Mouse (Mus musculus): ENCODE results near the gene Rbfox3. TPM values are rescaled to one million over a fixed set of nuclear protein-coding genes. Genes with fewer than 3 reads are reported as not detected.

Gene Rbfox3
- polyA plus RNA-seq, 1 experiment from 2014 or later, result 12.6 TPM

- 10% methylated on average over 5 of the region's 5 CpGs for WGBS
- no peak overlapping the region for H3K9ac ChIP-seq (ENCODE audit: low read depth, low read length)
- peak; percentile 50 for DNase-seq (ENCODE audit: low spot score)
- no peaks in the 10 kb centered on the region for H3K9me3 ChIP-seq (ENCODE audit: control insufficient read depth, low read length)
- no peaks in the 10 kb centered on the region for H3K4me1 ChIP-seq (replicated peaks; ENCODE audit: control insufficient read depth, insufficient read depth, low read length)
- no peak for ATAC-seq (ENCODE audit: low FRiP score)
- H3K27me3 ChIP-seq (ENCODE audit: control insufficient read depth, insufficient read depth, low read length), result no peaks in the 10 kb centered on the region
- H3K4me2 ChIP-seq (replicated peaks; ENCODE audit: low read depth, low read length), result no peak overlapping the region
- H3K4me3 ChIP-seq (ENCODE audit: low read depth, low read length), result no peak overlapping the region
- no peak overlapping the region for H3K27ac ChIP-seq (ENCODE audit: low read depth, low read length)
- H3K36me3 ChIP-seq (ENCODE audit: control insufficient read depth, insufficient read depth, low read length), result no peaks in the 10 kb centered on the region
Measured at GRCm38 (mm10) chr11:118927081-118927480, 15.7 kb upstream of the Rbfox3 start.

GRCm38 (mm10) chr11:118921852-118922251 lies 10.5 kb upstream of the Rbfox3 start:
- H3K4me2 ChIP-seq (replicated peaks; ENCODE audit: low read depth, low read length), result no peak overlapping the region
- WGBS, result 76% methylated on average over 6 of the region's 6 CpGs
- no peak overlapping the region for H3K9ac ChIP-seq (ENCODE audit: low read depth, low read length)
- H3K9me3 ChIP-seq (ENCODE audit: control insufficient read depth, low read length), result no peaks in the 10 kb centered on the region
- no peaks in the 10 kb centered on the region for H3K27me3 ChIP-seq (ENCODE audit: control insufficient read depth, insufficient read depth, low read length)
- no peaks in the 10 kb centered on the region; the same call in none of the 2 replicates for H3K4me1 ChIP-seq (replicated peaks; ENCODE audit: control insufficient read depth, insufficient read depth, low read length)
- no peak overlapping the region for H3K27ac ChIP-seq (ENCODE audit: low read depth, low read length)
- ATAC-seq (ENCODE audit: low FRiP score) (no peak), DNase-seq (ENCODE audit: low spot score) (no peak)
- H3K36me3 ChIP-seq (ENCODE audit: control insufficient read depth, insufficient read depth, low read length), result no peaks in the 10 kb centered on the region
- no peak overlapping the region for H3K4me3 ChIP-seq (ENCODE audit: low read depth, low read length)

- ATAC-seq (ENCODE audit: low FRiP score), result peak; percentile 47; the same call in 1 of the 2 replicates
- WGBS, result 13% methylated on average over 15 of the region's 15 CpGs
- Histone ChIP-seq H3K9me3 (ENCODE audit: control insufficient read depth, low read length) (no peaks in the 10 kb centered on the region), H3K36me3 (ENCODE audit: control insufficient read depth, insufficient read depth, low read length) (no peaks in the 10 kb centered on the region), H3K27ac (ENCODE audit: low read depth, low read length) (peak overlapping the region; percentile 75), H3K4me3 (ENCODE audit: low read depth, low read length) (no peak overlapping the region), H3K9ac (ENCODE audit: low read depth, low read length) (peak overlapping the region; percentile 46; the same call in 1 of the 2 replicates), H3K4me1 (replicated peaks; ENCODE audit: control insufficient read depth, insufficient read depth, low read length) (peaks cover 9% of the 10 kb centered on the region), H3K27me3 (ENCODE audit: control insufficient read depth, insufficient read depth, low read length) (no peaks in the 10 kb centered on the region), H3K4me2 (replicated peaks; ENCODE audit: low read depth, low read length) (peak overlapping the region; percentile 26)
- peak; percentile 42 for DNase-seq (ENCODE audit: low spot score)
Measured at GRCm38 (mm10) chr11:118916423-118917030, 5.1 kb upstream of the Rbfox3 start.

- DNase-seq (ENCODE audit: low spot score), result no peak
- H3K4me2 ChIP-seq (replicated peaks; ENCODE audit: low read depth, low read length), result no peak overlapping the region
- 29% methylated on average over 2 of the region's 2 CpGs for WGBS
- H3K4me3 ChIP-seq (ENCODE audit: low read depth, low read length), result no peak overlapping the region
- H3K9me3 ChIP-seq (ENCODE audit: control insufficient read depth, low read length), result no peaks in the 10 kb centered on the region
- H3K9ac ChIP-seq (ENCODE audit: low read depth, low read length), result no peak overlapping the region
- no peaks in the 10 kb centered on the region; the same call in 1 of the 2 replicates for H3K27me3 ChIP-seq (ENCODE audit: control insufficient read depth, insufficient read depth, low read length)
- peak overlapping the region; percentile 75 for H3K27ac ChIP-seq (ENCODE audit: low read depth, low read length)
- 0 out of 2 replicates have a peak, but pooled peaks have one; percentile 37 for ATAC-seq (ENCODE audit: low FRiP score)
- peaks cover 9% of the 10 kb centered on the region for H3K4me1 ChIP-seq (replicated peaks; ENCODE audit: control insufficient read depth, insufficient read depth, low read length)
- H3K36me3 ChIP-seq (ENCODE audit: control insufficient read depth, insufficient read depth, low read length), result no peaks in the 10 kb centered on the region
Measured at GRCm38 (mm10) chr11:118915888-118916287, 4.5 kb upstream of the Rbfox3 start.

- peaks cover 9% of the 10 kb centered on the region for H3K4me1 ChIP-seq (replicated peaks; ENCODE audit: control insufficient read depth, insufficient read depth, low read length)
- H3K4me2 ChIP-seq (replicated peaks; ENCODE audit: low read depth, low read length), result no peak overlapping the region
- H3K9ac ChIP-seq (ENCODE audit: low read depth, low read length), result no peak overlapping the region
- ATAC-seq (ENCODE audit: low FRiP score) (no peak), DNase-seq (ENCODE audit: low spot score) (no peak)
- H3K27ac ChIP-seq (ENCODE audit: low read depth, low read length), result no peak overlapping the region
- H3K4me3 ChIP-seq (ENCODE audit: low read depth, low read length), result no peak overlapping the region
- H3K9me3 ChIP-seq (ENCODE audit: control insufficient read depth, low read length), result no peaks in the 10 kb centered on the region
- H3K27me3 ChIP-seq (ENCODE audit: control insufficient read depth, insufficient read depth, low read length), result peaks cover 15% of the 10 kb centered on the region
- H3K36me3 ChIP-seq (ENCODE audit: control insufficient read depth, insufficient read depth, low read length), result no peaks in the 10 kb centered on the region
- WGBS, result 67% methylated on average over 6 of the region's 6 CpGs
Measured at GRCm38 (mm10) chr11:118912686-118913085, 1.3 kb upstream of the Rbfox3 start.

- H3K36me3 ChIP-seq (ENCODE audit: control insufficient read depth, insufficient read depth, low read length), result no peaks in the 10 kb centered on the region
- no peak overlapping the region for H3K9ac ChIP-seq (ENCODE audit: low read depth, low read length)
- H3K4me3 ChIP-seq (ENCODE audit: low read depth, low read length), result no peak overlapping the region
- peak overlapping the region; percentile 30; the same call in 1 of the 2 replicates for H3K27ac ChIP-seq (ENCODE audit: low read depth, low read length)
- no peaks in the 10 kb centered on the region for H3K9me3 ChIP-seq (ENCODE audit: control insufficient read depth, low read length)
- DNase-seq (ENCODE audit: low spot score) (no peak), ATAC-seq (ENCODE audit: low FRiP score) (no peak)
- peaks cover 30% of the 10 kb centered on the region for H3K27me3 ChIP-seq (ENCODE audit: control insufficient read depth, insufficient read depth, low read length)
- WGBS, result 62% methylated on average over 10 of the region's 10 CpGs
- H3K4me1 ChIP-seq (replicated peaks; ENCODE audit: control insufficient read depth, insufficient read depth, low read length), result peaks cover 9% of the 10 kb centered on the region; the same call in 1 of the 2 replicates
- H3K4me2 ChIP-seq (replicated peaks; ENCODE audit: low read depth, low read length), result no peak overlapping the region
Measured at GRCm38 (mm10) chr11:118910756-118911155, 641 bp downstream of the Rbfox3 start.

- Histone ChIP-seq H3K27me3 (ENCODE audit: control insufficient read depth, insufficient read depth, low read length) (peaks cover 30% of the 10 kb centered on the region), H3K36me3 (ENCODE audit: control insufficient read depth, insufficient read depth, low read length) (no peaks in the 10 kb centered on the region), H3K4me3 (ENCODE audit: low read depth, low read length) (peak overlapping the region; percentile 58), H3K4me1 (replicated peaks; ENCODE audit: control insufficient read depth, insufficient read depth, low read length) (peaks cover 10% of the 10 kb centered on the region; the same call in 1 of the 2 replicates), H3K9ac (ENCODE audit: low read depth, low read length) (peak overlapping the region; percentile 77), H3K9me3 (ENCODE audit: control insufficient read depth, low read length) (no peaks in the 10 kb centered on the region), H3K4me2 (replicated peaks; ENCODE audit: low read depth, low read length) (peak overlapping the region; percentile 76), H3K27ac (ENCODE audit: low read depth, low read length) (peak overlapping the region; percentile 96)
- DNase-seq (ENCODE audit: low spot score) (peak; percentile 80), ATAC-seq (ENCODE audit: low FRiP score) (peak; percentile 49)
- WGBS, result under 1% methylated on average over 12 of the region's 13 CpGs
Measured at GRCm38 (mm10) chr11:118909814-118910201, 1.6 kb downstream of the Rbfox3 start.

GRCm38 (mm10) chr11:118908981-118909813 lies 2.2 kb downstream of the Rbfox3 start:
- Histone ChIP-seq H3K27me3 (ENCODE audit: control insufficient read depth, insufficient read depth, low read length) (peaks cover 30% of the 10 kb centered on the region), H3K4me1 (replicated peaks; ENCODE audit: control insufficient read depth, insufficient read depth, low read length) (peaks cover 10% of the 10 kb centered on the region; the same call in 1 of the 2 replicates), H3K9me3 (ENCODE audit: control insufficient read depth, low read length) (no peaks in the 10 kb centered on the region), H3K9ac (ENCODE audit: low read depth, low read length) (peak overlapping the region; percentile 77), H3K27ac (ENCODE audit: low read depth, low read length) (peak overlapping the region; percentile 96), H3K4me3 (ENCODE audit: low read depth, low read length) (peak overlapping the region; percentile 58), H3K36me3 (ENCODE audit: control insufficient read depth, insufficient read depth, low read length) (no peaks in the 10 kb centered on the region), H3K4me2 (replicated peaks; ENCODE audit: low read depth, low read length) (peak overlapping the region; percentile 76)
- ATAC-seq (ENCODE audit: low FRiP score), result peak; percentile 59
- DNase-seq (ENCODE audit: low spot score), result peak; percentile 71
- WGBS, result under 1% methylated on average over 63 of the region's 90 CpGs

Data from hindbrain, embryonic 11.5 days (tissue).